Mouse (Mus musculus) spleen, adult 2 months (tissue): Measurements from ENCODE around the gene Pde1a.

Experiments used
- CTCF ChIP-seq: fragments of 200-500 bp; IDR thresholded peaks from 2 replicates; pipeline ENCODE4 v1.5.1; 2011; ENCODE audit warnings: mild to moderate bottlenecking, inconsistent platforms; ENCODE audit not compliant: insufficient read depth, insufficient read length, insufficient replicate concordance; ENCODE audit errors: extremely low read depth
- POLR2A ChIP-seq: fragments of 200-500 bp; IDR thresholded peaks from 2 replicates; pipeline ENCODE4 v1.6.1; 2011; ENCODE audit warnings: low read depth, low read length, inconsistent platforms

DNA sequence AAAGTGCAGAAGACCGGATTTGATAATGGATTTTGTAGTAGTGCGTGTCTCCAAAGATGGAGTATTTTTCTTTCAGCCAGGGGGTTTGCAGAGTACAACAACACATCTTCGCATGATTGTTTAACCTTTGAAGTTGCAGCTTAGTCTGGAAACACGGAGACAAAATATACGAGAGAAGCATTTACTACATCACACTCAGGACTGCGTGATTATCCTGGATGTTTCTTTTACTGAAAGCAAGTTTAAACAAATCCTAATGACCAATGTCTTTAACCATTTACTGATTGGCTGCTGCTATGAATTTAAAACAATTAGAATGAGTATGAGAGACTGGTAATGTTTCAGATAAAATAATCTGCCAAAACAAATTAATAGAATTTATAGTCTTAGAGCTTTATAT, 290.2 kb downstream of the Pde1a start:
- TF ChIP-seq CTCF, result no peak
- no peak for TF ChIP-seq POLR2A
